Mouse (Mus musculus) heart, embryonic 13.5 days (tissue): Measurements from ENCODE around the gene Olfr213. TPM values are rescaled to one million over a fixed set of nuclear protein-coding genes. Genes with fewer than 3 reads are reported as not detected.

Experiments used
- polyA plus RNA-seq: library from polyadenylated mRNA; unstranded; fragments of >200 nt; fragmentation: Nextera tagmentation; extraction: Ambion mirVana; gene quantifications from 2 replicates; pipeline ENCODE4 v1.2.1, GENCODE M21; 2015

The Olfr213 gene
- polyA plus RNA-seq, 1 experiment from 2014 or later = not detected

Other genes with a start within 250 kb of the Olfr213 start
- gene March8, start 200.4 kb upstream of the Olfr213 start, polyA plus RNA-seq = 22.6 and 25.0 TPM in 2 replicates
- 2.6 and 2.9 TPM in 2 replicates for gene Alox5, start 77.3 kb upstream of the Olfr213 start, polyA plus RNA-seq
- not detected in 2 replicates for gene Olfr211, start 49.4 kb upstream of the Olfr213 start, polyA plus RNA-seq
- not detected in 2 replicates for gene Olfr212, start 31.9 kb upstream of the Olfr213 start, polyA plus RNA-seq
- 0.51 and 0.61 TPM in 2 replicates for gene Gm5580, start 12.7 kb downstream of the Olfr213 start, polyA plus RNA-seq
- not detected in 2 replicates for gene Olfr214, start 15.8 kb downstream of the Olfr213 start, polyA plus RNA-seq
- not detected in 2 replicates for gene Olfr215, start 45.7 kb downstream of the Olfr213 start, polyA plus RNA-seq
- gene Zfp422, start 90.5 kb downstream of the Olfr213 start, polyA plus RNA-seq = 82.4 and 83.3 TPM in 2 replicates
- gene Depp1, start 112.2 kb downstream of the Olfr213 start, polyA plus RNA-seq = 16.1 and 17.5 TPM in 2 replicates
- 5.5 and 6.4 TPM in 2 replicates for gene Rassf4, start 135.5 kb downstream of the Olfr213 start, polyA plus RNA-seq
- gene Tmem72, start 178.5 kb downstream of the Olfr213 start, polyA plus RNA-seq = 0.04 and 0.08 TPM in 2 replicates